Mouse (Mus musculus) C2C12 (cell line): Measurements from ENCODE around the gene Kif11.

Experiments
- CTCF ChIP-seq: IDR thresholded peaks from one replicate; pipeline ENCODE4 v1.5.1; 2011; ENCODE audit not compliant: control insufficient read depth, insufficient read depth, insufficient read length
- FOSL1 ChIP-seq: IDR thresholded peaks from one replicate; pipeline ENCODE4 v1.8.0; 2011; ENCODE audit warnings: mild to moderate bottlenecking, low read length; ENCODE audit not compliant: poor library complexity, insufficient read depth, severe bottlenecking

- TF ChIP-seq FOSL1: no peak
- no peak for TF ChIP-seq CTCF
Observed at GRCm38 (mm10) chr19:37449246-37449645, 73.0 kb downstream of the Kif11 start.
